ENCODE assay signal across 8 mouse cellular contexts in genomic region chr4:57783391-57783770, GRCm38 (mm10).
A peak's percentile ranks its signal among the peaks of the same experiment; 100 is the strongest.
DNase-seq lines count a peak whose midpoint lies in the region; ATAC-seq and TF ChIP-seq lines count a peak whose summit lies in the region.

No protein-coding gene starts in this region.

- DNase-seq in heart, adult 9 months (ENCODE audit: low spot score in 2 of 2), result no peak
- DNase-seq in gastrocnemius, postnatal 4 days (ENCODE audit: low spot score in 2 of 2), result no peak
- no peak for DNase-seq in spleen, adult 12 weeks (ENCODE audit: low spot score)
- no peak for DNase-seq in urinary bladder, postnatal 25 days (ENCODE audit: low spot score)

- no peaks in the 10 kb centered on the region for H3K36me3 ChIP-seq in heart, embryonic 15.5 days
- H3K36me3 ChIP-seq in intestine, embryonic 16.5 days (ENCODE audit: control insufficient read depth, insufficient read depth, low read length), result no peaks in the 10 kb centered on the region
- H3K36me3 ChIP-seq in neural tube, embryonic 15.5 days, result no peaks in the 10 kb centered on the region

- H3K4me3 ChIP-seq in heart, embryonic 15.5 days, result peak overlapping the region; percentile 56
- H3K4me3 ChIP-seq in cortical plate, adult 2 months (ENCODE audit: insufficient read depth, low read length), result peak overlapping the region; percentile 32; the same call in 1 of the 2 replicates
- peak overlapping the region; percentile 52 for H3K4me3 ChIP-seq in intestine, embryonic 16.5 days (ENCODE audit: low read length)
- peak overlapping the region; percentile 49 for H3K4me3 ChIP-seq in neural tube, embryonic 15.5 days (replicated peaks)

- WGBS in heart, embryonic 15.5 days, result 44% methylated on average over 9 of the region's 9 CpGs
- WGBS in intestine, embryonic 16.5 days, result 37% methylated on average over 9 of the region's 9 CpGs
- 15% methylated on average over 9 of the region's 9 CpGs for WGBS in neural tube, embryonic 15.5 days

- no peaks in the 10 kb centered on the region for H3K9me3 ChIP-seq in heart, embryonic 15.5 days (replicated peaks)
- H3K9me3 ChIP-seq in intestine, embryonic 16.5 days (ENCODE audit: control insufficient read depth, low read length), result no peaks in the 10 kb centered on the region
- no peaks in the 10 kb centered on the region for H3K9me3 ChIP-seq in neural tube, embryonic 15.5 days (replicated peaks)

- H3K4me1 ChIP-seq in heart, embryonic 15.5 days (replicated peaks), result peaks cover 43% of the 10 kb centered on the region
- H3K4me1 ChIP-seq in cortical plate, adult 2 months (ENCODE audit: control insufficient read depth, insufficient read depth, low read length), result no peaks in the 10 kb centered on the region
- peaks cover 20% of the 10 kb centered on the region for H3K4me1 ChIP-seq in intestine, embryonic 16.5 days (ENCODE audit: control insufficient read depth, insufficient read depth, low read length)
- peaks cover 31% of the 10 kb centered on the region for H3K4me1 ChIP-seq in neural tube, embryonic 15.5 days

- peak overlapping the region; percentile 15 for H3K27ac ChIP-seq in heart, embryonic 15.5 days
- no peak overlapping the region for H3K27ac ChIP-seq in cortical plate, adult 2 months (ENCODE audit: insufficient read depth, low read length)
- H3K27ac ChIP-seq in intestine, embryonic 16.5 days (ENCODE audit: low read length), result no peak overlapping the region
- no peak overlapping the region for H3K27ac ChIP-seq in neural tube, embryonic 15.5 days (replicated peaks)

- TF ChIP-seq POLR2A in cortical plate, adult 2 months (IDR thresholded peaks at IDR 0.05; ENCODE audit: extremely low read depth, insufficient read depth, low read length), result no peak

- H3K9ac ChIP-seq in heart, embryonic 15.5 days, result peak overlapping the region; percentile 64; the same call in 1 of the 2 replicates
- no peak overlapping the region for H3K9ac ChIP-seq in intestine, embryonic 16.5 days (ENCODE audit: low read depth, low read length)
- 0 out of 2 replicates have a peak overlapping the region, but pooled peaks have one; percentile 52 for H3K9ac ChIP-seq in neural tube, embryonic 15.5 days (replicated peaks)

- no peak for TF ChIP-seq CTCF in cortical plate, adult 2 months (IDR thresholded peaks at IDR 0.05; ENCODE audit: extremely low read depth, insufficient read depth, low read length)

- H3K27me3 ChIP-seq in heart, embryonic 15.5 days, result no peaks in the 10 kb centered on the region
- peaks cover 11% of the 10 kb centered on the region for H3K27me3 ChIP-seq in intestine, embryonic 16.5 days (replicated peaks; ENCODE audit: control insufficient read depth, insufficient read depth, low read length)
- H3K27me3 ChIP-seq in neural tube, embryonic 15.5 days (replicated peaks), result no peaks in the 10 kb centered on the region

- peak overlapping the region; percentile 84 for H3K4me2 ChIP-seq in heart, embryonic 15.5 days
- H3K4me2 ChIP-seq in intestine, embryonic 16.5 days (ENCODE audit: low read depth, low read length), result no peak overlapping the region
- H3K4me2 ChIP-seq in neural tube, embryonic 15.5 days, result peak overlapping the region; percentile 92

- no peak for ATAC-seq in heart, embryonic 15.5 days (replicated peaks; ENCODE audit: insufficient number of reproducible peaks, insufficient read depth, low FRiP score, low read depth)
- no peak for ATAC-seq in intestine, embryonic 16.5 days
- ATAC-seq in neural tube, embryonic 15.5 days (ENCODE audit: low FRiP score), result no peak; the same call in 1 of the 2 replicates
